ENCODE assay signal across 8 mouse cellular contexts in the genomic region with DNA sequence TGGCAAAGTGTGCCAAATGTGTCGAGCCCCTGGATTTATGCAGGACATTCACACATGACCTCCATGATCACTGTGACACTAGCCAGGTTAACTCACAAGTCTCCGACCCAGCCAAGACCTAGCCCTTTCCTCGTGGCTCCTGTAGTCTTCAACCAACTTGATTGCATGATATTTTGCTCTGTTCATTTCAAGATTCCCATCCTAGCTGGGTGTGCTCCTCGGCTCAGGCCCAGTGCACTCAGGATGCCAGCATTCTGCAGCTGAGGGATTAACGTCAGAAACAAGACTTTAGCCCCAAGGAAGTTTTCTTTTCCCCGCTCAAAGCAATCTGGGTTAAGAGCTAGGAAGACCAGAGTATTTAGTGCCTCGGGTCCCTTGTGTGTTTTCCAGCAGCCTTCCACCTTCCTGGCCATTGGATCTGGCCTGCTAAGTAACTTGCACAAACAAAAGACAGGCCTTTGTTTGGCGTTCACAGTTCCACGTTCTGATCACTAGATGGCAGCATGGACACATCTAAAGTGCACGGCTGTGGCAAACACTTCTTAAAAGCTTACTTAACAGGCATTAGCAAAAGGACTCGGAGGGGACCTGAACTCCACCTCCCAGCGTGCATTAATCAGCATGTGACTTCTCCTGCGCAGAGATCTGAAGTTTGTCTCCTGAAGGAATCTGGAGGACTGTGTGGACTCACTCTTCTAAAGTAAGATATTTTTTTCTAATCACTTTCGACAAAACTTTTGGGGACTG. TPM values are rescaled to one million over a fixed set of nuclear protein-coding genes. Genes with fewer than 3 reads are reported as not detected.
A peak's percentile ranks its signal among the peaks of the same experiment; 100 is the strongest.
DNase-seq lines count a peak whose midpoint lies in the region; ATAC-seq lines count a peak whose summit lies in the region.

A gene (plus strand): TSS at position 553 of the 747 bp plus-strand sequence.

- H3K27ac ChIP-seq in heart, embryonic 12.5 days (ENCODE audit: poor library complexity, severe bottlenecking): no peak within 1 kb of the TSS
- peak within 1 kb of the TSS; percentile 26; the same call in 1 of the 2 replicates for H3K27ac ChIP-seq in kidney, embryonic 16.5 days (ENCODE audit: low read length)
- H3K27ac ChIP-seq in stomach, embryonic 15.5 days: no peak within 1 kb of the TSS

- H3K4me2 ChIP-seq in heart, embryonic 12.5 days: peak within 1 kb of the TSS; percentile 33; the same call in 1 of the 2 replicates
- peak within 1 kb of the TSS; percentile 41 for H3K4me2 ChIP-seq in kidney, embryonic 16.5 days (replicated peaks; ENCODE audit: low read depth, low read length)
- H3K4me2 ChIP-seq in stomach, embryonic 15.5 days: peak within 1 kb of the TSS; percentile 41

- 28% methylated on average over 14 of the region's 14 CpGs for WGBS in heart, embryonic 12.5 days
- WGBS in kidney, embryonic 16.5 days: 16% methylated on average over 14 of the region's 14 CpGs
- WGBS in stomach, embryonic 15.5 days: 20% methylated on average over 14 of the region's 14 CpGs

- no peak within 1 kb of the TSS for H3K9ac ChIP-seq in heart, embryonic 12.5 days
- peak within 1 kb of the TSS; percentile 57 for H3K9ac ChIP-seq in kidney, embryonic 16.5 days (replicated peaks; ENCODE audit: low read length)
- H3K9ac ChIP-seq in stomach, embryonic 15.5 days: no peak within 1 kb of the TSS

- no peaks in the 10 kb centered on the region for H3K4me1 ChIP-seq in heart, embryonic 12.5 days (replicated peaks)
- H3K4me1 ChIP-seq in kidney, embryonic 16.5 days (ENCODE audit: insufficient read depth, low read length): peaks cover 4% of the 10 kb centered on the region; the same call in 1 of the 2 replicates
- no peaks in the 10 kb centered on the region for H3K4me1 ChIP-seq in stomach, embryonic 15.5 days

- no peak within 1 kb of the TSS for H3K4me3 ChIP-seq in heart, embryonic 12.5 days
- H3K4me3 ChIP-seq in kidney, embryonic 16.5 days (ENCODE audit: low read length): peak within 1 kb of the TSS; percentile 6
- H3K4me3 ChIP-seq in stomach, embryonic 15.5 days (replicated peaks): 0 out of 2 replicates have a peak within 1 kb of the TSS, but pooled peaks have one; percentile 2

- H3K9me3 ChIP-seq in heart, embryonic 12.5 days (replicated peaks): no peaks in the 10 kb centered on the region
- 0 out of 2 replicates have a peak, but pooled peaks cover 5% of the 10 kb centered on the region for H3K9me3 ChIP-seq in kidney, embryonic 16.5 days (ENCODE audit: low read length)
- no peaks in the 10 kb centered on the region for H3K9me3 ChIP-seq in stomach, embryonic 15.5 days

- peak; percentile 73 for DNase-seq in CD4-positive helper T cell, adult 2 months (ENCODE audit: low read depth, low spot score)
- DNase-seq in brain, adult 2 months (ENCODE audit: low read depth, low spot score): peak; percentile 87
- peak; percentile 65 for DNase-seq in liver
- DNase-seq in naive thymus-derived CD4-positive, alpha-beta T cell, adult 2 months (ENCODE audit: low read depth): peak; percentile 83

- ATAC-seq in erythroid progenitor cell, adult 5-6 weeks (replicated peaks; ENCODE audit: low FRiP score, poor library complexity, severe bottlenecking): peak; percentile 33; the same call in 1 of the 2 replicates
- 0 out of 2 replicates have a peak, but pooled peaks have one; percentile 54 for ATAC-seq in heart, embryonic 12.5 days (ENCODE audit: insufficient number of reproducible peaks, low FRiP score)
- peak; percentile 89 for ATAC-seq in kidney, embryonic 16.5 days (ENCODE audit: low FRiP score, low TSS enrichment)
- ATAC-seq in stomach, embryonic 15.5 days (ENCODE audit: insufficient read depth, low FRiP score, low read depth): peak; percentile 82

- 0 out of 2 replicates have a peak, but pooled peaks cover 2% of the 10 kb centered on the region for H3K27me3 ChIP-seq in heart, embryonic 12.5 days (replicated peaks)
- no peaks in the 10 kb centered on the region for H3K27me3 ChIP-seq in kidney, embryonic 16.5 days (ENCODE audit: insufficient read depth, low read length)
- H3K27me3 ChIP-seq in stomach, embryonic 15.5 days (replicated peaks): no peaks in the 10 kb centered on the region

- H3K36me3 ChIP-seq in heart, embryonic 12.5 days: no peaks in the 10 kb centered on the region
- H3K36me3 ChIP-seq in kidney, embryonic 16.5 days (ENCODE audit: insufficient read depth, low read length): no peaks in the 10 kb centered on the region
- no peaks in the 10 kb centered on the region for H3K36me3 ChIP-seq in stomach, embryonic 15.5 days

RNA-seq across cellular contexts. Expression of the gene that starts here (rescaled TPM):
- not detected in 2 replicates for total RNA-seq in erythroid progenitor cell, adult 5-6 weeks (2015; ENCODE audit: low replicate concordance)
- total RNA-seq in erythroid progenitor cell, adult 5-6 weeks (2017; ENCODE audit: low replicate concordance): not detected in 2 replicates
- 2.4 and 3.0 TPM in 2 replicates for polyA plus RNA-seq in heart, embryonic 12.5 days (2016; fragmentation: Nextera tagmentation; extraction: Ambion mirVana)
- 39.0 and 46.0 TPM in 2 replicates for polyA plus RNA-seq in kidney, embryonic 16.5 days (2015; fragmentation: Nextera tagmentation; extraction: Ambion mirVana)
- 6.4 and 7.0 TPM in 2 replicates for polyA plus RNA-seq in stomach, embryonic 15.5 days (2015; fragmentation: Nextera tagmentation; extraction: Ambion mirVana)

Comparison
In these comparisons a context has a peak if more than half of its experiments do, and no peak if none do; other contexts are left out.
1. Peak in ATAC-seq in erythroid progenitor cell, adult 5-6 weeks; RNA of the gene not detected or under 1 TPM.
2. ATAC-seq: peak in every context shown above with its lines; median percentile 89 in kidney, embryonic 16.5 days; 82 in stomach, embryonic 15.5 days; 54 in heart, embryonic 12.5 days; 33 in erythroid progenitor cell, adult 5-6 weeks.